Comparison of ENCODE assay signal across 9 mouse cellular contexts in genomic region chr3:20776128-20776963, GRCm38 (mm10).
DNase-seq lines count a peak whose midpoint lies in the region; ATAC-seq lines count a peak whose summit lies in the region.
"Had no signal": no experiment of that assay in that cellular context is flagged by ENCODE, and none has a peak within 500 bp of the region (broad histone marks: within the 10 kb centered on the region; RNA-seq: fewer than 3 reads in every experiment).

No protein-coding gene starts in this region.

- H3K27me3 ChIP-seq in midbrain, embryonic 11.5 days (ENCODE audit: control insufficient read depth, insufficient read depth, low read length): no peaks in the 10 kb centered on the region
- H3K27me3 ChIP-seq in midbrain, embryonic 10.5 days (ENCODE audit: low read depth, poor library complexity, severe bottlenecking): no peaks in the 10 kb centered on the region
- no peaks in the 10 kb centered on the region for H3K27me3 ChIP-seq in midbrain, embryonic 14.5 days (ENCODE audit: control insufficient read depth, insufficient read depth, low read length)

- no peak overlapping the region for H3K9ac ChIP-seq in midbrain, embryonic 11.5 days (ENCODE audit: low read length)
- H3K9ac ChIP-seq in midbrain, embryonic 14.5 days (replicated peaks; ENCODE audit: low read length): no peak overlapping the region

- no peaks in the 10 kb centered on the region for H3K36me3 ChIP-seq in midbrain, embryonic 11.5 days (ENCODE audit: control insufficient read depth, insufficient read depth, low read length)
- no peaks in the 10 kb centered on the region for H3K36me3 ChIP-seq in midbrain, embryonic 10.5 days
- no peaks in the 10 kb centered on the region for H3K36me3 ChIP-seq in midbrain, embryonic 14.5 days (ENCODE audit: control insufficient read depth, insufficient read depth, low read length)

- H3K4me1 ChIP-seq in midbrain, embryonic 11.5 days (ENCODE audit: control insufficient read depth, insufficient read depth, low read length): no peaks in the 10 kb centered on the region
- no peaks in the 10 kb centered on the region for H3K4me1 ChIP-seq in midbrain, embryonic 10.5 days
- H3K4me1 ChIP-seq in midbrain, embryonic 14.5 days (ENCODE audit: control insufficient read depth, insufficient read depth, low read length): peaks cover 8% of the 10 kb centered on the region; the same call in 1 of the 2 replicates

- no peak overlapping the region for H3K4me2 ChIP-seq in midbrain, embryonic 11.5 days
- no peak overlapping the region; the same call in 1 of the 2 replicates for H3K4me2 ChIP-seq in midbrain, embryonic 14.5 days (ENCODE audit: low read length)

- 59% methylated on average over 4 of the region's 4 CpGs for WGBS in midbrain, embryonic 11.5 days
- whole genome bisulfite sequencing in midbrain, embryonic 10.5 days: 92% methylated on average over 4 of the region's 4 CpGs
- 17% methylated on average over 4 of the region's 4 CpGs for WGBS in midbrain, embryonic 14.5 days

- H3K9me3 ChIP-seq in midbrain, embryonic 11.5 days (ENCODE audit: control insufficient read depth, low read length): no peaks in the 10 kb centered on the region
- H3K9me3 ChIP-seq in midbrain, embryonic 10.5 days (replicated peaks): no peaks in the 10 kb centered on the region
- no peaks in the 10 kb centered on the region for H3K9me3 ChIP-seq in midbrain, embryonic 14.5 days (ENCODE audit: control insufficient read depth, low read length)

- DNase-seq in midbrain, embryonic 11.5 days (ENCODE audit: low spot score, missing footprints): no peak
- DNase-seq in midbrain, embryonic 10.5 days (ENCODE audit: low spot score): no peak
- DNase-seq in layer of hippocampus, adult 18-20 months (ENCODE audit: low spot score in 2 of 2): peak; percentile 42 to 44
- peak; percentile 70 for DNase-seq in midbrain, embryonic 14.5 days
- DNase-seq in yolk sac, embryonic 10.5 days (ENCODE audit: low spot score): no peak
- no peak for DNase-seq in lung, postnatal 25 days (ENCODE audit: low spot score)
- no peak for DNase-seq in adrenal gland, postnatal 36 days
- no peak for DNase-seq in thymus, postnatal 25 days

- ATAC-seq in midbrain, embryonic 11.5 days (ENCODE audit: low FRiP score): peak; percentile 82
- peak; percentile 89 for ATAC-seq in midbrain, embryonic 14.5 days (ENCODE audit: low FRiP score, low TSS enrichment)
- ATAC-seq: intestine, postnatal 0 days had no signal

- H3K4me3 ChIP-seq in midbrain, embryonic 11.5 days (ENCODE audit: low read depth, low read length): no peak overlapping the region
- no peak overlapping the region for H3K4me3 ChIP-seq in midbrain, embryonic 10.5 days
- no peak overlapping the region for H3K4me3 ChIP-seq in midbrain, embryonic 14.5 days (replicated peaks; ENCODE audit: low read depth, low read length)

- H3K27ac ChIP-seq in midbrain, embryonic 11.5 days (ENCODE audit: low read depth, low read length): no peak overlapping the region
- no peak overlapping the region for H3K27ac ChIP-seq in midbrain, embryonic 10.5 days (replicated peaks)
- H3K27ac ChIP-seq in midbrain, embryonic 14.5 days (replicated peaks; ENCODE audit: low read depth, low read length): peak overlapping the region; percentile 70

Comparison
In these comparisons a context has a peak if more than half of its experiments do, and no peak if none do; other contexts are left out.
1. DNase-seq: peak in layer of hippocampus, adult 18-20 months (2 of 2) and midbrain, embryonic 14.5 days (single experiment); none in midbrain, embryonic 11.5 days (single experiment), midbrain, embryonic 10.5 days (single experiment), yolk sac, embryonic 10.5 days (single experiment), lung, postnatal 25 days (single experiment), adrenal gland, postnatal 36 days (0 of 2) and thymus, postnatal 25 days (single experiment).